Mouse (Mus musculus) heart, embryonic 13.5 days (tissue): ENCODE measurements around the gene D13Ertd608e. TPM values are rescaled to one million over a fixed set of nuclear protein-coding genes. Genes with fewer than 3 reads are reported as not detected.
A peak's percentile ranks its signal among the peaks of the same experiment; 100 is the strongest.
"Not testable (repeated sequence)": the region's sequence is repeated elsewhere in the genome, so short reads cannot be mapped to it uniquely, and the experiment has no call there.

ENCODE experiments used
- ATAC-seq: fragments of 200-750 bp; cut with Nextera tagmentation; 2 replicates; pipeline ENCODE4 v1.8.0; 2017; ENCODE audit warnings: moderate TSS enrichment; ENCODE audit not compliant: insufficient number of reproducible peaks, low FRiP score, low TSS enrichment; ENCODE audit errors: extremely low read depth
- H3K27ac ChIP-seq: fragments of 300-500 bp; sonication (generic); replicated peaks from 2 replicates; pipeline ENCODE4 v1.5.1; 2015; ENCODE audit warnings: moderate library complexity, mild to moderate bottlenecking, inconsistent platforms
- H3K27me3 ChIP-seq: fragments of 300-500 bp; sonication (generic); replicated peaks from 2 replicates; pipeline ENCODE4 v1.6.1; 2015; ENCODE audit warnings: mild to moderate bottlenecking, inconsistent platforms
- H3K36me3 ChIP-seq: fragments of 300-500 bp; sonication (generic); 2 replicates; pipeline ENCODE4 v1.6.1; 2015; ENCODE audit warnings: mild to moderate bottlenecking, inconsistent platforms
- H3K4me1 ChIP-seq: fragments of 300-500 bp; sonication (generic); 2 replicates; pipeline ENCODE4 v1.6.1; 2015; ENCODE audit warnings: inconsistent platforms
- H3K4me2 ChIP-seq: fragments of 300-500 bp; sonication (generic); 2 replicates; pipeline ENCODE4 v1.6.1; 2015; ENCODE audit warnings: inconsistent platforms, mild to moderate bottlenecking, moderate library complexity
- H3K4me3 ChIP-seq: fragments of 300-500 bp; sonication (generic); 2 replicates; pipeline ENCODE4 v1.5.1; 2015; ENCODE audit warnings: moderate library complexity, mild to moderate bottlenecking, inconsistent platforms
- H3K9ac ChIP-seq: fragments of 300-500 bp; sonication (generic); 2 replicates; pipeline ENCODE4 v1.6.1; 2015; ENCODE audit warnings: inconsistent platforms, mild to moderate bottlenecking, moderate library complexity
- H3K9me3 ChIP-seq: fragments of 300-500 bp; sonication (generic); 2 replicates; pipeline ENCODE4 v1.6.1; 2016; ENCODE audit warnings: inconsistent platforms
- WGBS: fragments of 180-500 bp; shearing (Covaris S2); methylation state at CpG from one replicate; pipeline ENCODE4 v1.1.7; 2015; ENCODE audit warnings: mixed read lengths; 5-methylcytosine and 5-hydroxymethylcytosine counted together
- polyA plus RNA-seq: library from polyadenylated mRNA; unstranded; fragments of >200 nt; fragmentation: Nextera tagmentation; extraction: Ambion mirVana; gene quantifications from 2 replicates; pipeline ENCODE4 v1.2.1, GENCODE M21; 2015

Gene D13Ertd608e
- not detected in 2 replicates for polyA plus RNA-seq

DNA sequence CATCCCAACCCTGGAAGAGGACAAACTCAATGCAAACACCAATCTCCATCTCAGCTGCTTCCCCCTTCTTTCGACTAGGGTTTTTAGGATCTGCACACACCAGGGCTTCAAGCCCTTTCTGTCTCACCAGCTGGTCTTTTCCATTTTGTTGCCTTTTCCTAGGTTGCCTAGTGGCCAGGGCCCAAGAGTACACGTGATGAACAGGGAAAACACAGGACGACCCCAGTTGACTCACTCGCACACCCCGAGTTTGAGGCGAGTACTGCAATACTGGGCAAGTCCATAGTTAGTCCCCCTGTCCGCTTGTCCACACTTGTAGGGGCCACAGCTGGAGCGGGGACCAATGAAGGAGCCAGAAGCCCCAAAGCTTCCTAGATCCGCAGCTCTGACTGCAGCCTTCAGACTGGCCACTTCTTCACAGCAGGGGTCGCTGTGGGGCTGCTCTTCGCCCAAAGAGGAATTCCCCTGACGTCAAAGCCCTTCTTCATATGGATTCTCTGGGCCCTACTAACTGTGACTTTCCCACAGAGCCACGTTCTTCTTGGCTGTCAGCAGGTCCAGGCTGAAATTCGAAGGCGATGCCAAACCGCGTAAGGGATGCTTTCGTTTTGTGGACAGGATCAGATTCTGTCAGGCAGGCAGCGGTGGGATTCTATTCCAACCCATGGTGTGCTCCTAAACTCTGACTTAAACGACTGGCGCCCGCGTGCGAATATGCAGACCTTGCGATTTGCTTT, at the start of gene D13Ertd608e:
TSS of gene D13Ertd608e (plus strand) at position 687 of the 737 bp plus-strand sequence.
- not testable (repeated sequence) for H3K9ac ChIP-seq, H3K9me3 ChIP-seq, H3K27ac ChIP-seq, H3K36me3 ChIP-seq, H3K4me1 ChIP-seq, ATAC-seq
- Histone ChIP-seq H3K4me2 (peak within 1 kb of the TSS; percentile 56), H3K4me3 (peak within 1 kb of the TSS; percentile 40), H3K27me3 (peaks cover 25% of the 10 kb centered on the region)
- 7% methylated on average over 19 of the region's 25 CpGs for WGBS

- Histone ChIP-seq H3K27me3 (no peaks in the 10 kb centered on the region), H3K9ac (peak overlapping the region; percentile 97), H3K36me3 (peaks cover 38% of the 10 kb centered on the region), H3K4me1 (peaks cover 19% of the 10 kb centered on the region), H3K4me2 (peak overlapping the region; percentile 76), H3K4me3 (peak overlapping the region; percentile 89), H3K9me3 (no peaks in the 10 kb centered on the region), H3K27ac (peak overlapping the region; percentile 98)
- peak; percentile 65 for ATAC-seq
- 1% methylated on average over 44 of the region's 66 CpGs for WGBS
Measured at GRCm38 (mm10) chr13:119789851-119790717, 45.7 kb upstream of the D13Ertd608e start.

- Histone ChIP-seq H3K4me1 (peaks cover 19% of the 10 kb centered on the region), H3K9ac (peak within 1 kb of the TSS; percentile 97), H3K27me3 (no peaks in the 10 kb centered on the region), H3K4me2 (peak within 1 kb of the TSS; percentile 91), H3K4me3 (peak within 1 kb of the TSS; percentile 89), H3K36me3 (peaks cover 29% of the 10 kb centered on the region), H3K27ac (peak within 1 kb of the TSS; percentile 98), H3K9me3 (no peaks in the 10 kb centered on the region)
- WGBS, result under 1% methylated on average over 58 of the region's 86 CpGs
- ATAC-seq, result peak; percentile 98
Measured at GRCm38 (mm10) chr13:119790761-119791579, 44.8 kb upstream of the D13Ertd608e start, which contains the start of gene Zfp131. Gene Zfp131 (minus strand): TSS chr13:119790889.

- no peak for ATAC-seq
- peak overlapping the region; percentile 98 for H3K27ac ChIP-seq
- H3K4me1 ChIP-seq, result peaks cover 19% of the 10 kb centered on the region
- peaks cover 24% of the 10 kb centered on the region for H3K36me3 ChIP-seq
- H3K27me3 ChIP-seq, result no peaks in the 10 kb centered on the region
- H3K9me3 ChIP-seq, result no peaks in the 10 kb centered on the region
- peak overlapping the region; percentile 97 for H3K9ac ChIP-seq
- 2% methylated on average over 18 of the region's 18 CpGs for WGBS
- H3K4me2 ChIP-seq, result peak overlapping the region; percentile 91
- H3K4me3 ChIP-seq, result peak overlapping the region; percentile 89
Measured at GRCm38 (mm10) chr13:119791580-119792135, 44.1 kb upstream of the D13Ertd608e start.

DNA sequence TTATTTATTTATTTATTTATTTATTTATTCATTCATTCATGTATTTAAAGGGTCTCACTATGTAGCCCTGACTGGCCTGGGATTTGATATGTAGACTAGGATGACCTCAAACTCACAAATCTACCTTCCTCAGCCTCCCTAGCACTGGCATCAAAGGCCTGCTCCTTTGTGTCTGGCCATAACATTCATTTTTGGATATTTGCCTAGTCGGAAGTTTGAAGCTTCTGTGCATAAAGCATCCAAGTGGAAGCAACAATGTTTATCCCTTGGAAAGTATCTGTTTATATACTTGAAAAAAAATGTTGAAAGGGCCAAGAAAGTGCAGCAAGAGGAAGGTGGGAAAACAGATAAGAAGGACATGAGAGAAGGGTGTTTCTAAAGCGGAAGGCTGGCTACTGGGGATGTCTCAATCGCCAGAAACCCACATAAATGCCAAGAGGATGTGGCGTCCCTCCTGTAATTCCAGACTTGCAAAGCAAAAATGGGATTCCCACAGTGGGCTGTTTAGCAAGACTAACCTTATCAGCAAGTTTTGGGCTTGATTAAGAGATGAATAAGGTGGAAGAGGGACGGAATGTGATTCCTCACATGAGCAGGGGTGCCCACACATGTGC, 42.9 kb upstream of the D13Ertd608e start:
- Histone ChIP-seq H3K9me3 (no peaks in the 10 kb centered on the region), H3K36me3 (peaks cover 12% of the 10 kb centered on the region), H3K4me3 (no peak overlapping the region), H3K4me2 (no peak overlapping the region), H3K9ac (no peak overlapping the region), H3K4me1 (peaks cover 19% of the 10 kb centered on the region), H3K27ac (no peak overlapping the region), H3K27me3 (no peaks in the 10 kb centered on the region)
- ATAC-seq, result no peak
- 56% methylated on average over 5 of the region's 5 CpGs for WGBS

DNA sequence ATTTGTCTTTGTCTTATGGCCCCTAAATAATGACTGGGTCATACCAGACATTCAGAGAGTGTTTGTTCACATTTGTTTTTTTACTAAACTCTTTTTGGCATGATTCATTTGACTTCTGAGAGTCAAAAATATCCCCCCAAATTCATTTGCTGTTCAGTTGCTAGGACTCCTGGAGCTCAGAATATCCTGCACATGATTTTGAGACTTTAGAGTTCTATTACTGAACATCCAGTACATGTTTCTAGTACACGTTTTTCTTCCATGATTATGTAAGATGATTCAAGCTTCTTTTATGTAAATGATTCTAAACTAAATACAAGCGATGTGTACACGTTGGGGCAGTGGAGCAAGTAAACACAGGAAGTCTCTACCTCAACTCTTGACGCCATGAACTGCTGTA, 38.1 kb upstream of the D13Ertd608e start:
- Histone ChIP-seq H3K4me1 (no peaks in the 10 kb centered on the region), H3K4me3 (no peak overlapping the region), H3K27ac (no peak overlapping the region), H3K4me2 (no peak overlapping the region), H3K36me3 (no peaks in the 10 kb centered on the region), H3K27me3 (no peaks in the 10 kb centered on the region), H3K9ac (no peak overlapping the region), H3K9me3 (no peaks in the 10 kb centered on the region)
- ATAC-seq, result no peak
- 49% methylated on average over 4 of the region's 4 CpGs for WGBS

- Histone ChIP-seq H3K4me1 (no peaks in the 10 kb centered on the region), H3K4me3 (no peak overlapping the region), H3K9me3 (no peaks in the 10 kb centered on the region), H3K9ac (no peak overlapping the region), H3K36me3 (no peaks in the 10 kb centered on the region), H3K27me3 (no peaks in the 10 kb centered on the region), H3K27ac (no peak overlapping the region), H3K4me2 (no peak overlapping the region)
- ATAC-seq, result no peak
- 54% methylated on average over 2 of the region's 2 CpGs for WGBS
Measured at GRCm38 (mm10) chr13:119808937-119809336, 26.9 kb upstream of the D13Ertd608e start.

DNA sequence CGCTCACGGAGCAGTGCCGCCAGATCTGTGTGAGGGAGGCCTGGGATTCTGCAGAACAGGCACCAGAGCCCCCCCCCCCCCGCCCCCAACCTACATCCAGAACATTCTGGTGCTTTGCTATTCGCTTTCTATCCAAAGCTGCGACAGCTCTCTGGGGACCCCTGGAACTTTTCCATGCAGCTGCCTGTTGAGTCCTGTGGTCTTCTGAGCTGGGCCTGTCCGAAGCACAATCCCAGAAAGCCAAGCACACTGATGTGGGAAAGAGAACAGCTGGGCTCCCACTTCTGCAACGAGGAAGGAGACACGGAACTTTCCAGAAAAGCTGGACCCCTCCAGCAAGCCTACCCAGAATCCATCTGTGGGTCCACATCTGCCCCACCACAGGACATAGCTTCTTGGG, 25.8 kb upstream of the D13Ertd608e start:
- no peaks in the 10 kb centered on the region for H3K27me3 ChIP-seq
- H3K9me3 ChIP-seq, result no peaks in the 10 kb centered on the region
- H3K27ac ChIP-seq, result no peak overlapping the region
- H3K36me3 ChIP-seq, result no peaks in the 10 kb centered on the region
- H3K9ac ChIP-seq, result no peak overlapping the region
- H3K4me3 ChIP-seq, result no peak overlapping the region
- no peak overlapping the region for H3K4me2 ChIP-seq
- H3K4me1 ChIP-seq, result no peaks in the 10 kb centered on the region
- no peak for ATAC-seq
- 69% methylated on average over 9 of the region's 9 CpGs for WGBS

DNA sequence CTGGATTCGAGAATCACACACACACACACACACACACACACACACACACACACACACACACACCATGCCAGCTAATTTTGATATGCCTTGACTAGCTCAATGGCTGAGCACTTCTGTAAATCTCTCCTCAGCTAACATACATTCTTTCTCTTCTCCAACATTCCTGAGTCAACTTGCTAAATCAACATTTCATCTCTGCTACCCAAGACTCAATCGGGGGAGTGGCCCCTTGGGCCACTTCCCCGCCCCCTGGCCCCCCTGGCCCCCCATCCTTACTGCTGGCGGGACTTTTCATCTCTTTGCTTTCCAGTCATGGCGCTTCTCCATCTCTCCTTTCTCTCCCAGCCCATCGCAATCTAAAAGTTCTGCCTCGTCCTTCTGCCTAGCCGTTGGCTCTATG, 19.0 kb upstream of the D13Ertd608e start:
- no peaks in the 10 kb centered on the region for H3K9me3 ChIP-seq
- no peak for ATAC-seq
- H3K9ac ChIP-seq, result no peak overlapping the region
- H3K4me2 ChIP-seq, result no peak overlapping the region
- WGBS, result 47% methylated on average over 8 of the region's 8 CpGs
- H3K4me1 ChIP-seq, result no peaks in the 10 kb centered on the region
- H3K27me3 ChIP-seq, result no peaks in the 10 kb centered on the region
- no peak overlapping the region for H3K4me3 ChIP-seq
- no peak overlapping the region for H3K27ac ChIP-seq
- no peaks in the 10 kb centered on the region for H3K36me3 ChIP-seq

- H3K9me3 ChIP-seq, result no peaks in the 10 kb centered on the region
- H3K9ac ChIP-seq, result no peak overlapping the region
- no peaks in the 10 kb centered on the region for H3K4me1 ChIP-seq
- H3K4me2 ChIP-seq, result no peak overlapping the region
- H3K27me3 ChIP-seq, result no peaks in the 10 kb centered on the region
- H3K36me3 ChIP-seq, result no peaks in the 10 kb centered on the region
- WGBS, result 28% methylated on average over 2 of the region's 2 CpGs
- no peak overlapping the region for H3K27ac ChIP-seq
- H3K4me3 ChIP-seq, result no peak overlapping the region
- no peak for ATAC-seq
Measured at GRCm38 (mm10) chr13:119817579-119818206, 18.1 kb upstream of the D13Ertd608e start.
